Mouse (Mus musculus): ENCODE measurements around the gene Gramd4. TPM values are rescaled to one million over a fixed set of nuclear protein-coding genes. Genes with fewer than 3 reads are reported as not detected.

Gramd4 gene
- total RNA-seq, 2 experiments from 2014 or later = 7.6 to 12.1 TPM

- no peak for DNase-seq (ENCODE audit: low spot score)
Measured at GRCm38 (mm10) chr15:86069011-86069791, 11.7 kb downstream of the Gramd4 start.

- no peak for DNase-seq (ENCODE audit: low spot score)
Measured at GRCm38 (mm10) chr15:86070368-86070767, 12.9 kb downstream of the Gramd4 start.

- no peak for DNase-seq (ENCODE audit: low spot score)
Measured at GRCm38 (mm10) chr15:86071166-86071565, 13.7 kb downstream of the Gramd4 start.

GRCm38 (mm10) chr15:86074171-86074937 is 16.9 kb downstream of the Gramd4 start:
- DNase-seq (ENCODE audit: low spot score) = no peak

GRCm38 (mm10) chr15:86075305-86076047 is 18.0 kb downstream of the Gramd4 start:
- DNase-seq (ENCODE audit: low spot score) = no peak

- DNase-seq (ENCODE audit: low spot score) = peak; percentile 80
Measured at GRCm38 (mm10) chr15:86076048-86076315, 18.5 kb downstream of the Gramd4 start.

- no peak for DNase-seq (ENCODE audit: low spot score)
Measured at GRCm38 (mm10) chr15:86076378-86076777, 18.9 kb downstream of the Gramd4 start.

GRCm38 (mm10) chr15:86077934-86078333 is 20.4 kb downstream of the Gramd4 start:
- DNase-seq (ENCODE audit: low spot score) = no peak

- no peak for DNase-seq (ENCODE audit: low spot score)
Measured at GRCm38 (mm10) chr15:86078481-86079216, 21.2 kb downstream of the Gramd4 start.

- DNase-seq (ENCODE audit: low spot score) = peak; percentile 26
Measured at GRCm38 (mm10) chr15:86079467-86079866, 22.0 kb downstream of the Gramd4 start.

- peak; percentile 46 for DNase-seq (ENCODE audit: low spot score)
Measured at GRCm38 (mm10) chr15:86079876-86080275, 22.4 kb downstream of the Gramd4 start.

- DNase-seq (ENCODE audit: low spot score) = no peak
Measured at GRCm38 (mm10) chr15:86080408-86080807, 22.9 kb downstream of the Gramd4 start.

GRCm38 (mm10) chr15:86081654-86082053 is 24.2 kb downstream of the Gramd4 start:
- DNase-seq (ENCODE audit: low spot score) = no peak

- no peak for DNase-seq (ENCODE audit: low spot score)
Measured at GRCm38 (mm10) chr15:86082551-86082961, 25.1 kb downstream of the Gramd4 start.

- no peak for DNase-seq (ENCODE audit: low spot score)
Measured at GRCm38 (mm10) chr15:86083261-86083741, 25.8 kb downstream of the Gramd4 start.

- no peak for DNase-seq (ENCODE audit: low spot score)
Measured at GRCm38 (mm10) chr15:86085301-86086225, 28.1 kb downstream of the Gramd4 start.

- no peak for DNase-seq (ENCODE audit: low spot score)
Measured at GRCm38 (mm10) chr15:86086291-86086706, 28.8 kb downstream of the Gramd4 start.

GRCm38 (mm10) chr15:86087591-86088149 is 30.2 kb downstream of the Gramd4 start:
- no peak for DNase-seq (ENCODE audit: low spot score)

GRCm38 (mm10) chr15:86088266-86088790 is 30.8 kb downstream of the Gramd4 start:
- DNase-seq (ENCODE audit: low spot score) = no peak
